Mouse (Mus musculus): ENCODE data around the gene Zc3h15.
"Not testable (repeated sequence)": the region's sequence is repeated elsewhere in the genome, so short reads cannot be mapped to it uniquely, and the experiment has no call there.

Zc3h15 gene

DNA sequence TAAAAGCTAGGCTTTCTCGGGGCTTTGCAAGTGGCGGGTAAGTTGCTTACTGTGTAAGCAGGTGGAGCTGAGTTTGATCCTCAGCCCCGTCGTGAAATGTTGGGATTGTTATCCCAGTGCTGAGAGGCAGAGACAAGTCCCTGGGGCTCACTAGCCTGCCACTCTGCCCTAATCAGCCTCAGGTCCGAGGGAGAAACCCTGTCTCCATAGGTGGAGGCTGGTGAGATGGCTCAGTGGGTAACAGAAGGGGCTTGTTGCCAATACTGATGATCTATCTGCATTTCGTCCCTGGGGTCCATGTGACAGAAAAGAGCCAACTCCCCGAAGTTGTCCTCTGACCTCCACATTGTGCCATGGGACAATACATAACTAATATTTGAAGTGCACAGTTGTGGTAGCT is 30.2 kb downstream of the Zc3h15 start:
- no peak for DNase-seq (ENCODE audit: low spot score)

DNA sequence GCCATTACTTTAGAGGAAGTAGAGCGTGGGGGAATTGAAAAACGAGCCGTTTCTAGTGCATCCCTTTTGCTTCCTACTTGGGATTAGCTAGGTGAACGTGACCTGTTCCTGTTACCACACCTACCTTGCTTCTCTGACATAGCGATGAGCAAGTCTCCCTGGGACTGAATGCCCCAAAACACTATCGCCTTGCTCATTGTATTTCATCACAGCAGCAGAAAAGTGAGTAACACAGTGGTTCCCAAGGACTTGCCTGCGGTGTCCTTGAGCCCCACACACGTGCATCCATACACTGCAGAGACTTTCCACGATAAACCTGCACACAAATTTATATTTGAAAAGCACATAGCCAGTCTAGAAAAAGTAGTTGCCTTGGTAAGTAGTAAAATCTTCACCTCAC is 30.7 kb downstream of the Zc3h15 start:
- no peak for DNase-seq (ENCODE audit: low spot score)

DNA sequence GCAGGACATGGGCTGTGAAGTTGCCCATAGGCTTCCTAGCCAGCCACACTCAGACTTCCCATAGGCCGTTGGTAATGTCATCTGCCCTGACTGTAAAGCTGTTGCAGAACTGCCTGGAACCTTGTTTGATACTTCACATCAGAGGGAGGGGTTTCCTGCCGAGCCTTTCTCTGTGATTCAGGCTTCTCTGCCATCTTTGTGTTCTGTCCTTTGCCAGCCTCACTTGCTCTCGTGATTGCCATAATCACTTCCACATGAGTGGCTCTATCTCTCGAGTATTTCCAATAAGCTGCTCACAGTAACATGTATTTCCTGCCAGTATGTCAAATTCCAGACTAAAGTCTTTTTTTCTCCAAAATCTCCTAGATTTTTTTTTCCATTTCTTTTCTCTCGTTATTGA is 31.4 kb downstream of the Zc3h15 start:
- DNase-seq (ENCODE audit: low spot score): no peak

DNA sequence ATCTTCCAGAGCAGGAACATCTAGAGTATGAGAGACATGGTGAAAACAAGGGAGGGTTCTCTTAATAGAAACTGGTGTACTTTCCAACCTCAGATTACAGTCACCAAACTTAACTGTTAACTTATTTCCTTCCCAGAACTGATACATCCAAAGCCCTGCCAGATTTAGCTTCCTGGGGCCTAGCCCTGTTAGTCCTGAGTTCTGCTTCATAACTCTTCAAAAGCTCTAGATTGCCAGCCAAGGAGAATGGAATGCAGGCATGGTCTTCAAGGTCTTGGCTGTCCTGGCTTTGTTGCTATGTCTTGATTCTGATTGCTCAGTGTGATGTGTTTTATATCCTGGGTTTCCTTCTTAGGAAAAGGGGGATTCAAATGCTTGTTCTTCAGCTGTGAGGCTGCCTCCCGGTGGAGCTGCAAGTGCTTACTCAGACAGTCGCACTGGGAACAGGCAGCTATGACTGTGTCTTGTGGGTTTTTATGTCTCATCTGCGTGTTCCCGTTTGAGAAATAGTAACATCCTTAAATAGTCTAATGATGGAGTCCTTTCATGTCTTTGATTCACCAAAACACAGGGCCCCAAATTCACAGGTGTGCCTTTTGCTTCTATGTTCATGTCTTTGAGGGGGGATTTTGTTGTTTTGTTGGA is 32.1 kb downstream of the Zc3h15 start:
- no peak for DNase-seq (ENCODE audit: low spot score)

DNA sequence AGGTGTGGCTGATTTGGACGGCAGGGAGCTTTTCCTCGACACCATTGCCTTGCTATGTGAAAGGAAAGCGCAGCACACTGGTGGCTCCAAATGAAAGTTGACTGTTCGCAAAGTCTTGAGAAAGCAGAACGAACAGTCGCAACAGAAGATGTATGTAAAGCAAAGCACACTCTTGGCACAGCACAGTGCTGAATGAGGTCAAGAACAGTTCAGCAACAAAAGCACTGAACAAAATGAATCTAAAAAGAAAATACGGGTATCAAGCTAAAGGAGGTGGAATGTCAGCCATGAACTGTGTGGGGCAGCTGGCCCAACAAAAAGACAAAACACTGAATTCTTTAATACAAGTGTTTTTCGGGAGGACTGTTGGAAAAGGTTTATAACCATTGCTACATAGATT is 37.1 kb downstream of the Zc3h15 start:
- no peak for DNase-seq (ENCODE audit: low spot score)

DNA sequence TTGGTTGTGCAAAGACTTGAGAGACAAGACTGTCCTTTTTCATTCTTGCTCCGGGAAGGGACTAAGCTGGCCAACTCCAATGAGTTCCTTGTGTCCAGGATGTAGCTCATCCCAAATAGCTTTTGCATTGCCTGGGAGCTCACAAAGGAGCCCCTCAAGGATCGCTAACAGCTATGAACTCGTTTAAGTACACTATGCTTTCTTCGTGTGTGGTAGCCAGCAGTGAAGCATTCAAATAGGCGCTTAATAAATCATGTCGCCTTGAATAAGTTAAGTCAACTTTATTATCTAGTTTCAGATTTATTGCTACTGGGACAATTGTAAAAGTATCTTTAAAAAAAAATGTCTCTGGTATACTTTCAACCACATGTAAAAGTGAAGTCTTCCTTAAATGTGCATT is 37.5 kb downstream of the Zc3h15 start:
- DNase-seq (ENCODE audit: low spot score): no peak

DNA sequence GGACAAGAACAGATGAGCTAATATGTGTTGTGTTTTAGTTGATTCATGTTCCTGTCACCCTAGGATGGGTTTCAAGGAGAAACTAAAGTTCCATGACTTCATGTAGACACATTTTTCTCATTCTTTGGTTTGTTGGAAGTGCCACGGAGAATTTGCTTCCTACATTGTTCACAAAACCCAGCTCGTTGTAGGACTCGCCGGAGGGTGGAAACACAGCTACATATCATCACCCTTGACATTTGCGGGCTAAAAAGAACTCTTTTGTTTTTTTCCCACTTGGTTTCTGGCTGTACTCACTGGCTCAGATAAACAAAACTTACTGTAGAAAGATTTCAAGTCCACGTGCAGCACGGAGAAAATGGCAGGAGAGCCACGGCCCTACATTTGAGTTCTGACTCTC is 38.0 kb downstream of the Zc3h15 start:
- no peak for DNase-seq (ENCODE audit: low spot score)

DNA sequence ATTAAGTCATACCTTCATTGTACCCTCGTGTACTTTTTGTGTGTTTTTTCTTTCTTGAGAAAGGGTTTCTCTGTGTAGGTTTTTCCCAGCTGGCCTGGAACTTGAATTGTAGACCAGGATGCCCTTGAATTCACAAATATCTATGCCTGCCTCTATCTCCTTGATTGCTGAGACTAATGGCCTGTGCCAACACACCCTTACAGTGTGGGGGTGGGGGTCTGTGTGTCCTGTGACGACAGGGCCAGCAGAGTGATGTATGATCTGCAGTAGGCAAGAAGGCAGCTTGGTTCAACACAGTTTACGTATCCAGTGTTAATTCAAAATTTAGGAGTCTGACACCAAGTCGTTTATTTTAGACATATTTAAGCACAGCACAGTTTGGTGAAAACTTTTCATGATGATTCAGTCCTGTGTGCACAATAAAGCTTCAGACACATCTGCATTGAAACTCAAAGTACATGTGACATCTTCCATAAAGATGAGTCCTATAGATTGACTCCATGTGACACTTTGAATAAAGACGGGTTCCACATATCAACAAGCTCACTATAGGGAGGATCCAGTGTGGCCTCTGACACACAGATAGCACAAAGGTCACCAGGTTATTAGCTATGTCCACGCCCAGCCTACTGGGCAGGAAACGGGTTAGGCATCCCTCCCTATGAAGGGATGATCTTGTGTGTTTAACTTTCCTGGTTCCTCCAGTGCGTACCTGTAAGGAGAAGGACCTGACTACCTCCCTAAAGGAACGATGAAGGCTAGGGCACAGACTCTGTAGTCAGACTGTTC is 39.7 kb downstream of the Zc3h15 start:
- DNase-seq (ENCODE audit: low spot score): no peak

DNA sequence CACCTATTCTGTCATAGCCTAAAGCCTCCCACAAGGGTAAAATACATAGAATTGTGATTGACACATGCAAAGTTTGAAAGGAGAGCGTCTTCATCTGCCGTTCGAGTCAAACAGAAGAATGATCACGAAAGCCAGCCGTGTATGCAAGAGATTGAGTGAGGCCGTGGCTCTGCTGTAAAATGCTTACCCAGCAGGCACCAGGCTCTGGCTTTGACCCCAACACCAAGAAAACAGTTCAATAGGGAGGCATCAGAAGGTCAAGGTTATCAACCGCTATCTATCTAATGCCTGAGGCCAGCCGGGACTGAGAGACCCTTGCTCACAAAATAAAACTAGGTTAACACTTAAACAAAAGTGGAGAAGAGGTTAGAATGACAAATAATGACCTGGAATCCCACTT is 40.5 kb downstream of the Zc3h15 start:
- no peak for DNase-seq (ENCODE audit: low spot score)

DNA sequence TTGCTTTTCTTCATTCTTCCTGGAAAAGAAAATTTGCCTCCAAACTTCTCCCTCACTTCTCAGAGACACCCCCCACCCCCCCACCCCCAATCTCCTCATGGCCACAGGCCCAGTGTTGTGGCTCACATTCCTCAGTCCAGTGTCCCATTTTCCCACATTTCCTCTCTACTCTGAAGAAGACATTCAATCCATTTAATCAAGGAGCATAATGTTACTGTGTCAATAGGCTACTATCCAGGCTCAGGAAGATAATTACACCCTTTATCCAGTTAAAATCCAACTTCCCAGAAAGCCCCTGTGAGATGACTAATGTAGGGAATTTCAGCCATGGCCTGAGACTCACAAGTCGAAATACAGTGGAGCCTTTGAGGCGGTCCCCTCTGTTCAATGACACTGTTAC is 46.1 kb downstream of the Zc3h15 start:
- DNase-seq (ENCODE audit: low spot score): no peak

DNA sequence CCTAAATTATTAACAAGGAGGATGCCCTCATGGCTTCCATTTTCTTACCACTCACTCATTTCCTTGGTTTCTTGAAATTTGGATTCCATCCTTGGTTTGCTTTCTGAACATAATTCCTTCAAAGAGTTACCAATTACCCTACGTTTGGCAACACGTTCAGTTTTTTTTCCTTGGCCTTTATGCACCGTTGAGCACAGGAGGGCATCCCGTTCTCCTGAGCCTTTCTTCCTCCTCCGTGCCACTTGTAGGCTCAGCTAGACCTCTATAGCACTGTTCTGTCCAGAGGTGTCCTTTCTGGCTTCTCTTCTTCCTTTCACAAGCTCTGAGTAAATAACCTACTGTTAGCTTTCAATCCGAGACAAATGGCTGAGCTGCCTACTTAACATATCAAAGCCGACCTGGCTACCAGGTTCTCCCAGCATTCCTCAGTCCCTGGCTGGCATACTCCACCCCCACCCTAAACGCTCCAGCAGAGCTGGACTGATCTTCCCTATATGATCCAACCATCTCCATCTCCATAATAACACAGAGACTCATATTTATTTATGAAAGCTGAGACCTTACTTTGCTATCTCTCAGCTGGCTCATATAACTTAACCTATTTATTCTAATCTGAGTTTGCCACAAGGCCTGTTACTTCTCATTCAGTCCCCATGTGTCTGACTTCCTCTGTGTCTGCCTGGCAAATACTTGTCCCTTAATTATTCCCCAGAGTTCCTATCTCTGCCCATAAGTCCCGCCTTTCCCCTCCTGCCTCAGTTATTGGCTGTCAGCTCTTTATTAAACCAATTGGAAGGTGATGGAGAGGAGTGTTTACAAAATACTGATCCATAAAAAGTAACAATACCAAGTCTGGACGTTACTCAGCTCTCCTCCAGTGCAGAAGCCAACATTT is 48.7 kb downstream of the Zc3h15 start:
- no peak for DNase-seq (ENCODE audit: low spot score)

DNA sequence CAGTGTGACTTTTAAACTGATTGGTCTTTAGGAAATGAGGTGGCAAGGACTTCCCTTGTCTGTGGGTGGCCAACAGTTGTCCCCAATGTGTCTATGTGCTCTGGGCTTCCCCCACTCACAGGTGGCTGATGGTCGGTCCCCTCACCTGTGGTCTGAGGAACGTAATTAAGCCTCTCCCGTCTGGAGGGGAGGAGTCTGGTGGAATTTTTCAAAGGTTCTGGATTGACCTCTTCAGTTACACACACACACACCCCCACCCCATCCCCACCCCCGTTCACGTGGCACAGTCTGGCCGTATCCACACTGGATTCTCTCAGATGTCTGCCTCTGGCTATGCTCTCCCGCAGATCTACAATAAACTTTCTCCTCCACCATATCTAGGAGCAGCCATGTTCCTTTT is 49.8 kb downstream of the Zc3h15 start:
- no peak for DNase-seq (ENCODE audit: low spot score)

DNA sequence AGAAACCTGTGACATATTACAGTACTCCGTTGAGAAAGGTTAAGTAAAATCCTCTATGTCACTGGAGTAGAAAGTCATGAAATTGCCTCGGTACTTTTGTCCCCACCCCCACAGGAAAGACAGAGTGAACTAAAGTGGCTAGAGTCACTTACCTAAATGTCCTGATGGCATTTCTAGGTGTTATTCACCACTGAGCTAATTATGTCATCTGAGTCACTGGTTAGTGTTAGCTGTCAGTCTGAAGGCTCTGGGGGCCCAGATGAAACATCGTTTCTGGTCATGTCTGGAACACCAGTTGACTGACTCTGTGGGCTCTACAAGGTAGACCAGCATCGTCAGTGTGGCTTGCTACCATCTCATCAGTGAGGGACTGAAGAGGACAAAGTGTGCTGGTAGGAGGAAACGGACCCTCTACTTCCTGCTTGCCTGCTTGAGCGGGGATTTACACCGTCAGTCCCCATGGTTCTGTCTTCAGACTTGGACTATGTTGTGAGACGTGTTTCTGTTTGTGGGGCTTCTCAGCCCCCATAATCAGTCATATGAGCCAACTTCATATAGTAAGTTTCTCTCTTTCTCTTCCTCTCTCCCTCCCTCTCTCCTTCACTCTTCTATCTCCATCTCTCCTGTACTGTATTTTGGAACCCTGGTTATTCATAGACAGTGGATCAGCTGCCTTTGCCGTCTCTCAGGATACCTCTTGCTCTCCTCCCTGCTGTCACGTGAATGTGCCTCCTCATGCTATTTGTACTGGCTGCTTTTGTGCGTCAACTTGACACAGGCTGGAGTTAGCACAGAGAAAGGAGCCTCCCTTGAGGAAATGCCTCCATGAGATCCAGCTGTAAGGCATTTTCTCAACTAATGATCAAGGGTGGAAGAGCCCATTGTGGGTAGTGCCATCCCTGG is 51.4 kb downstream of the Zc3h15 start:
- DNase-seq (ENCODE audit: low spot score): no peak

DNA sequence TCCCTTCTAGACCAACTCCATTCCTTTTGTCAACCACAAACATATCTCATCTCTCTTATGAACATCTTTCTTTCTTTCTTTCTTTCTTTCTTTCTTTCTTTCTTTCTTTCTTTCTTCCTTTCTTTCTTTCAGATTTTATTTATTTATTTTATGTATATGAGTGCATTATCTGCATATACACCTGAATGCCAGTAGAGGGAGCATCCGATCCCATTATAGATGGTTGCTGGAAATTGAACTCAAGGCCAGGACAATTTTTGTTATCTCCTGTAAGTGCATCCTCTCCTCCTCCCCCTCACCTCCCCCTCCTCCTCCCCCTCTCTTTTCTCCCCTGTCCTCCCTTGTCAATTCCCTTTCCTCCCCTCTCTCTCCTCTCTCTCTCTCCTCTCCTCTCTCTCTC is 54.2 kb downstream of the Zc3h15 start:
- no peak for DNase-seq (ENCODE audit: low spot score)

DNA sequence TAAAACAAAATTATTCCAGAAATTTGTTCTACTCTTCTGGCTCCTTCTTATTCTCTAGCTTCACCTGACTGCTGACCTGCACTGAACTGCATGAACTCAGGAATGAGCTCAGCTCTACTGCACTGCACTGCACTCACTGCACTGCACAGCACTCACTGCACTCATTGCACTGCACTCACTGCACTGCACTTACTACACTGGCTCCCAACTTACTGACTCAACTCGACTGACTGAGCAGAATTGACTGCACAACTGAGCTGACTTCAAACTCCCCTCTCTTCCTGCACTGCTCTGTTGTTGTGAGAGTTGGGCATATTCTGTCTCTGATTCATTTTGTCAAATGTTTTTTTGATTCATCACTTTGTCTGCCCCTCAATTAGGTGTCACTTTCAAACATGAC is 55.1 kb downstream of the Zc3h15 start:
- DNase-seq (ENCODE audit: low spot score): no peak

DNA sequence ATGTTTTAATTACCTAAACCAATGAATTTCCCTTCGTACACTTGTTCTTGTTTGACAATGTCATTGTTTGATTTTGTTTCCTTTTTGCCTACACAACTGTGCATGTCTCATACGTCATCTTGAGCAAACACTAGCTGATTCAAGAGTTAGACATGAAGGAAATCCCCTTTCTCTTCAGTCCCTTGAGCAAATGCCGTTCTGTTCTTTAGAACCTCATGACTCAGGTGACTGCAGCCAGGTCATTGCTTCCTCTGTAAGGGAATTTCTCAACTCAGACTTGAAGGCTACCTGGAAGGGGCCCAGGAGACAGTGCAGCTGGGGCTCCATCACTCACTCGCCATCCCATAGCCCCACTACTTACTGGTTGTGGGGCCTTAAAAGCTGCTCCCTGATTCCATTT is 56.4 kb downstream of the Zc3h15 start:
- no peak for DNase-seq (ENCODE audit: low spot score)

DNA sequence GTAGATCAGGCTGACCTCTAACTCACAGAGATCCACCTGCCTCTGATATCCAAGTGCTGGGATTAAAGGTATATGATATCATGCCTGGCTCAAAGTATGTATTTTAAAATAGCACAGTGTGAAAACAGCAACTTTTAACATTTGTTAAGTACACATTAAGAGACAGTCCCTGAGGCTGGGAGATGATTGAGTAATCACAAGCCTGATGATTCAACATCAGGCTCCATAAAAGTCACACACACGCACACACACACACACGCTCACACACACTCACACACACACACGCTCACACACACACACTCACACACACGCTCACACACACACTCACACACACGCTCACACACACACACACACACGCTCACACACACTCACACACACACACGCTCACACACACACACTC is 58.2 kb downstream of the Zc3h15 start:
- no peak for DNase-seq (ENCODE audit: low spot score)

DNA sequence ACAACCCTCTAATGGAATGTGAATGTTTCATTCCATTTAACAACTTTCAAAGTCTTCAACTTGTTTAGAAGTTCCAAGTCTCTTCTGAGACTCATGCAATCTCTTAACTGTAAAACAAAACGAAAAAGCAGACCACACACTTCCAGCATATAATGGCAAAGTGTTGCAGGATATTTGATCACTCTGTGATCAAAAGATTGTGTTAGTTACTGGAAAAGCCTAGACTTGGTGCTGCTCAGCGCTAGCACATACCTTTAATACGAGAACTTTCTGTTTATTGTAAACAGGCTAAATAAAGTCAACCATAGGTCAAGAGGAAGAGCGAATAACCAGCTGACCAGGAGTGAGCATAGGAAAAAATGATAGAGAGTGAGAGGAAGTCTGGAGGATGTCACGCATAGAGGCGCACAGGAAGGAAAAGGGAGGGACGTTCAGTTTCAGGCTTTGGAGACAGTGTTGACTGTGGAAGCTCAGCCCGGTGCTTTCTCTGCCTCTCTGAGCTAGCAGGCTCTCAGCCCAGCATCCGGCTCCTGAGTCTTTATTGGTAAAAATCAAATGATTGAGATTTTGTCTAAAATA is 61.4 kb downstream of the Zc3h15 start:
- DNase-seq (ENCODE audit: low spot score): no peak

DNA sequence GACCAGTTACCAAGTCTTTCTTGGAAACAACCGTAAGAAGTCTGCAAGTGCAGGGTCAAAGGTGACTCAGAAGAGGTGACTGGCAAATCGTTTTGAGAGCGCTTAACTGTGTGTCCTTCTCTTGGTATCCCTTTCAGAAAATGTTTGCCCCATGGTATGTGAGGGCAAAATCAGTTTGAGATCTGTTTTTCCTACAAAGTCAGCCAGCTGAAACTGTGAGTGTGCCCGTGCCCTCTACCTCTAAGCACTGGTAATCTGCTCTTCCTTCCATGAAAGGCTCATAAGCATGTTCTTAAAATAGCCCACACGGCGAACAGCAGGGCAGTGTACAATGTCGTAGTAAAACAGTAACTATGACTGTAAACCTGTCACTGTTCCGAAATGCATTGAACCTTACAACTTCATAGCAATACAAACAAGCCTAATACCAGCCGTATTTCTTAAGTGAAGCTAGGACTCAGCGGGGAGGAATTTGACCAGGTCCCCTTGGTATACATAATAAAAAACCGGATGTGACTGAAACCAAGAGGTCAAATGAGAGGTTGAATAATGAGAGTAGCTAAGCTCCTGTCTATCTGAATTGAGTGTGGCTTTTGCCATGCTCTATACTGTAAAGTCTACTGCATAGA is 65.8 kb downstream of the Zc3h15 start:
- no peak for DNase-seq (ENCODE audit: low spot score)

DNA sequence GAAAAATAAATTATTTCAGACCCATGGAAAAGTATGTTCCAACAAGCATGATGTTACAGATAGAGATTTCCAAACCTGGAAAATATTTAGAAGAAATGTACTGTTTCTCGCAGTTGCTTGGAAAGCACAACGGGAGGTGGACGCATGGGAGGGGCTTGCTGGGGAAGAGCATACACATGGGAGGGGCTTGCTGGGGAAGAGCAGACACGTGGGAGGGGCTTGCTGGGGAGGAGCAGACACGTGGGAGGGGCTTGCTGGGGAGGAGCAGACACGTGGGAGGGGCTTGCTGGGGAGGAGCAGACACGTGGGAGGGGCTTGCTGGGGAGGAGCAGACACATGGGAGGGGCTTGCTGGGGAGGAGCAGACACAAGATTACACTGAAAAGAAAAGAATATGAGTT is 69.0 kb downstream of the Zc3h15 start:
- not testable (repeated sequence) for DNase-seq (ENCODE audit: low spot score)

DNA sequence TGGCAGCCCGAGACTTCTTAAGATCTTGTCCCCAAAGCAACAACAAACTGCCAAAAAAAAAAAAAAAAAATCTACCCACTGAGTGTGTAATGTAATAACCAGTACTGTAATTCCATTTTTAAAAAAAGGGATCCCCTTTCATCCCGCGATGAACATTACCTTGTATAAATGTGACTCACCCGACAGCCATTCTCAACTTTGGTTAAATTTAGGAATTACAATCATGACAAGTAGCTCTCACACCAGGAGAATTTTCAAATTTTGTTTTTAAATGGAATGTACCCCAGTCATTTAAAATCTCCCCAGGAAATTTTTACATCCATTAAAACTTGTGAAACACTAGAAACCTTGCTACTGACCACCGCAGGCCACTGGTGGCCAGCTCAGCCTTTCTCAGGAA is 69.7 kb downstream of the Zc3h15 start:
- DNase-seq (ENCODE audit: low spot score): no peak

Data from layer of hippocampus, adult 9-10 months (tissue).